Mouse (Mus musculus) kidney, adult 2 months (tissue): ENCODE measurements around the gene Aplp1. TPM values are rescaled to one million over a fixed set of nuclear protein-coding genes. Genes with fewer than 3 reads are reported as not detected.

Experiments
- DNase-seq: peaks from one replicate; pipeline ENCODE4 v3.0.0; 2021
- H3K27ac ChIP-seq: fragments of 200-500 bp; 2 replicates; pipeline ENCODE4 v1.5.1; 2012; ENCODE audit warnings: low read depth, low read length, control low read depth, inconsistent platforms; ENCODE audit not compliant: insufficient read depth
- H3K27me3 ChIP-seq: fragments of 200-500 bp; replicated peaks from 2 replicates; pipeline ENCODE4 v1.6.1; 2012; ENCODE audit warnings: mild to moderate bottlenecking, moderate library complexity, low read length, inconsistent platforms; ENCODE audit not compliant: control insufficient read depth, insufficient read depth
- H3K36me3 ChIP-seq: fragments of 200-500 bp; 2 replicates; pipeline ENCODE4 v1.6.1; 2012; ENCODE audit warnings: mild to moderate bottlenecking, moderate library complexity, low read length, inconsistent platforms; ENCODE audit not compliant: control insufficient read depth, insufficient read depth
- H3K4me1 ChIP-seq: fragments of 200-500 bp; 2 replicates; pipeline ENCODE4 v1.6.1; 2011; ENCODE audit warnings: low read length; ENCODE audit not compliant: control insufficient read depth, insufficient read depth
- H3K4me3 ChIP-seq: fragments of 200-500 bp; 2 replicates; pipeline ENCODE4 v1.5.1; 2011; ENCODE audit warnings: mild to moderate bottlenecking, low read depth, low read length, control low read depth; ENCODE audit not compliant: insufficient read depth
- CTCF ChIP-seq: fragments of 200-500 bp; conservative IDR thresholded peaks from 2 replicates; pipeline ENCODE4 v1.5.1; 2011; ENCODE audit warnings: low read depth, mild to moderate bottlenecking, control low read depth, low read length, moderate library complexity, mixed read lengths; ENCODE audit not compliant: insufficient read depth, insufficient read length
- POLR2A ChIP-seq: fragments of 200-500 bp; IDR thresholded peaks from one replicate; pipeline ENCODE4 v1.6.1; 2011; ENCODE audit warnings: low read depth, low read length, control low read depth
- WGBS: fragments of 180-500 bp; shearing (Covaris S2); methylation state at CpG from one replicate; pipeline ENCODE4 v1.1.7; 2018; 5-methylcytosine and 5-hydroxymethylcytosine counted together
- polyA plus RNA-seq: library from polyadenylated mRNA; depleted of rRNA; stranded (reverse); fragments of >200 nt; gene quantifications from 2 replicates; pipeline ENCODE4 v1.2.3, GENCODE M21; 2012

The Aplp1 gene
- polyA plus RNA-seq, 1 experiment: 13.0 TPM

DNA sequence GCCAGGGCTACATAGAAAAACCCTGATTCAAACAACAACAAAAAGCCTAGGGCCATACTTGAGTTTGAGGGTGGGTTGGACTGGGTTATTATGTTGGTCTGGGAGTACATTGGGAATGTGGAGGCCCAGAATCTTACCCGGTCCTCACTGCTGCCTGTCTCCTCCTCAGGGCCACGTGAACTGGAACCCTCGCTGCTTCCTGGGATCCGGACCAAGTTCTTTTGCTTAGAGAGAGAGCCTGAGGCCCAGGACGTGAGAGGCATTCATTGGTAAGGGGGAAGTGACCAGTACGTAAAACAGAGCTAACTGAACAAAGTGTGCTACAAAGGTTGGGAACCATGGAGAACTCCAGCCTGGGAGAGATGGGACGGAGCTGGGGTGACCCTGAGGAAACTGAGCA lies 4.9 kb upstream of the Aplp1 start:
- H3K4me1 ChIP-seq: no peaks in the 10 kb centered on the region
- DNase-seq: no peak
- no peak overlapping the region for H3K27ac ChIP-seq
- 72% methylated on average over 7 of the region's 7 CpGs for WGBS
- H3K27me3 ChIP-seq: no peaks in the 10 kb centered on the region; the same call in 1 of the 2 replicates
- no peaks in the 10 kb centered on the region for H3K36me3 ChIP-seq
- H3K4me3 ChIP-seq: no peak overlapping the region
- TF ChIP-seq POLR2A (no peak), CTCF (no peak)

DNA sequence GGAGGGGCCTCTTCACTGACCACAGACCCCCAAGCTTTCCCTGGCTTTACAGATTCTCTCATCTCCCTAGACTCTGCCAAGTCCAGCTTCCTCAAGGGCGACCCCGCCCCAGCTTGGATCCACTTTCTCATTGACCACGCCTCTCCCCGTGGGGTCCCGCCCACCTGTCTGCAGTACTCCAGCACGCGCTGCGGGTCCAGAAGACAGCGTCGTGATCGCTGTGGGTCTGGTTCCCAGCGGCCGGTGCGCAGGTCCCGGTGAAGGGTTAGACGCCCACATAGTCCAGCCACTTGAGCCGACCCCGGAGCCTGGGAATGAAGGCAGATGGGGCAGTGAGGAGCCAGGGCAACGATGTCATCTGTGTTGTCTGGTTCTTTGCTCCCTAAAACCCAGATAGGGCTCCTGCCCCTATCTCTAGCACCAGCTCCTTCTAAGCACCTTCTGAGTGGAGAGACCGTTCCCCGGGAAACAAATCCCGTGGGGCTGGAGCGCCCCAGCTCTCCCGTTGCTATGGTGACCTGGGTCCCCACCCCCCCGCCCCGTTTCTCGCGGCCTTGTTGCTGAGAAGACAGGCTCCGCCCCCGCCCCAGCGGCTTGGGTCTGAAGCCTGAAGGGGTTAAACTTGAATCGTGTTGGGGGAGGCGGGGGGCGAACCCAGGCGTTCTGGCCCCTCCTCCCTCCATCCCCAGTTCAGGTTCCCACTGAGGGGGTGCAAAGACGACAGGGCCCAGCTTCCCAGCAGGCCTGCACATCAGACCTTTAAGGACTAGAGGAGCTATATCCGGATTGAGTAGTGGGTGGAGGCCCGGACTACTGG lies 973 bp downstream of the Aplp1 start:
- Histone ChIP-seq H3K27me3 (no peaks in the 10 kb centered on the region), H3K4me1 (no peaks in the 10 kb centered on the region), H3K4me3 (peak overlapping the region; percentile 47; the same call in 1 of the 2 replicates), H3K27ac (no peak overlapping the region), H3K36me3 (no peaks in the 10 kb centered on the region)
- TF ChIP-seq CTCF: no peak
- TF ChIP-seq POLR2A: no peak
- 2% methylated on average over 38 of the region's 38 CpGs for WGBS
- DNase-seq: no peak

DNA sequence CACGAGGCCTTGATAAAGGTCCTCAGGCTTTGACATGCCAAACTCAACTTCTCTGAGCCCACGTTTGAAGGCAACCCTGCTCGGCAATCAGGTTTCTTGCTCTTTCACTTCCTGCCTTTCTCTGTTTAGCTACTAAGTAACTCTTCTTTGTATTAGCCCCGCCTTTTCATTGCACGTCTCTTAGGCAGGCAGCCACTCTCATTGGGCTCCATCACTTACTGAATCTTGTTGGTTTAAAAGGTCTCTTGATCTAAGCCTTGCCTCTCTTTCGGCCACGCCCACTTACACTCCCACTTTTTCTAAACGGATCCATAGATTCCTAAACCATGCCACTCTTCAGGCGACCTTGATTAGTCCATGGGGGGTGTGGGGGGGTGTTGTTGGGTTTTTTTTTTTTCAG lies 1.6 kb downstream of the Aplp1 start:
- H3K27me3 ChIP-seq: no peaks in the 10 kb centered on the region
- H3K4me1 ChIP-seq: no peaks in the 10 kb centered on the region
- H3K36me3 ChIP-seq: no peaks in the 10 kb centered on the region
- WGBS: 27% methylated on average over 9 of the region's 9 CpGs
- no peak for DNase-seq
- no peak overlapping the region for H3K4me3 ChIP-seq
- TF ChIP-seq POLR2A (no peak), CTCF (no peak)
- no peak overlapping the region for H3K27ac ChIP-seq

DNA sequence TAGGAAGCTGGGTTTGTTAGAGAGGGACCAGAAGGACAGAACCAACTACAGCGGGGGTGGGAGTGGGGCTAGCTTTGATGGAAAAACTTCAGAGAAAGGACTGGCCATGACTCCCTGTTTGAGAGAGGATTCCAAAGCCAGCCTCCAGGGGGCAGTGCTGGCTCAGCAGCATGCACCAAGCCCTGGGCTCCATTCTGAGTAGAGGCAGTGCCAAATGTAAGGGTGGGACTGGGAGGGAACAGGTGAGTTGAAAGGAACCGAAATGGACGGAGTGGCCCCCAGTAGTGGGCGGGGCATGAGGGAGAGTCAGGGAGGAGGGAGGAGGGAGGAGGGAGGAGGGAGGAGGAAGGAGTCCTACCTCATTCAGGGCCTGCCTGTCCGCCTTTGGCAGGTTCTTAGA lies 4.6 kb downstream of the Aplp1 start:
- no peak overlapping the region for H3K27ac ChIP-seq
- no peak for TF ChIP-seq POLR2A
- TF ChIP-seq CTCF: peak; percentile 76
- no peaks in the 10 kb centered on the region for H3K36me3 ChIP-seq
- H3K4me3 ChIP-seq: no peak overlapping the region
- H3K27me3 ChIP-seq: no peaks in the 10 kb centered on the region
- peak; percentile 35 for DNase-seq
- H3K4me1 ChIP-seq: no peaks in the 10 kb centered on the region
- 18% methylated on average over 5 of the region's 5 CpGs for WGBS

DNA sequence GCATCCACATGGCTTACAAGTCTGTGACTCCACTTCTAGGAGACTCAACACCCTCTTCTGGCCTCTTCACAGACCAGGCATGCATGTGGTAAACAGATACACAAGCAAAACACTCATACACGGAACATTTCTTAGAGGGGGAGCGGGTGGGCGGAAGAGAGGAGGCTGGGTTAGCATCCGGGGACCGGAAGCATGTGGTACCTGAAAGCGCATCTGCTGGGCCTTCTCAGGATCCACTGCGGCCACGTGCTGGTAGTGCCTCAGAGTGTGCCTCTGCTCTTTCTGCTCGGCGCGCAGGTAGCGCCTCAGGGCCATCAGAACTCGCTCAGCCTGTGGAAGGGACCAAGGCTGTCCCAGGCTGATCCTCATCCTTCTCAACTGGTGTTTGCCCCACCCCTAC lies 5.6 kb downstream of the Aplp1 start:
- Histone ChIP-seq H3K4me1 (no peaks in the 10 kb centered on the region), H3K27me3 (no peaks in the 10 kb centered on the region), H3K27ac (no peak overlapping the region), H3K36me3 (no peaks in the 10 kb centered on the region), H3K4me3 (no peak overlapping the region)
- no peak for TF ChIP-seq CTCF
- TF ChIP-seq POLR2A: no peak
- no peak for DNase-seq
- 83% methylated on average over 13 of the region's 13 CpGs for WGBS

DNA sequence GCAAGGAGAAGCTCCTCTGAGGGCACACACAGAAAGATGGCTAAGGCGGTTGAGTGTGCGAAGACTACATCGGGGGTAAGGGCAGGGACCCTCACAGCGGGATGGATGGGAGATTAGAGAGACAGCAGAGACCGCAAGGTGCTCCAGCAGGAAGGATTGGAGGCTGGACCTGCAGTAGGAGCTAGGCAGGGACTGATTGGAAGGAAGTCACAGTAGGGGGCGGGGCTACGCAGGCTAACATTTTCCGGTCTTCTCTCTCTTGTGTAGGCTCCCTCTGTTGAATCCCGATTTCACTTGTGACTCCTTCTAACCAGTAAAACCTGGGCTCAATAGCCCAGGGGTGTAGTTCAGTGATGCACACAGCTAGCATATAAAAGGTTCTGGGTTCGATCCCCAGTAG lies 8.5 kb downstream of the Aplp1 start:
- Histone ChIP-seq H3K27me3 (no peaks in the 10 kb centered on the region), H3K27ac (no peak overlapping the region), H3K4me1 (no peaks in the 10 kb centered on the region), H3K4me3 (no peak overlapping the region), H3K36me3 (no peaks in the 10 kb centered on the region)
- no peak for DNase-seq
- no peak for TF ChIP-seq CTCF
- 21% methylated on average over 10 of the region's 10 CpGs for WGBS

DNA sequence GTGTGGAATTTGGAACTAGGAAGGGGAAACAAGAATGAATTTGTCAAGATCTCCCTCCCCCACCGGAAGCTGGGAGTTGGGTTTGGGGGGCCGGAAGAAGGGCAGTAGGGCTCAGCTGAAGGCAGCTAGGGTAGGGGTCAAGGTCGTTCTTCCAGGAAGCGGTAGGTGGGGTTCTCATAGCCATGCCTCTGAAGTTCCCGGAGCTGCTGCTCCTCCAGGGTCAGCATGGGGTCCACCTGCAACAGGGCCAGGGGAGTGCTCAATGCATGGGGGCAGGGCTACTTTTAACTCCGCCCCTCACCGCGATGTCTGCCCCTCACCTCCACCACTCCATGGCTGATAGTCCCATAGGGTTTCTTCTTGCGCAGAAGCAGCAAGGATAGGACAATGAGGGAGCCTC lies 10.2 kb downstream of the Aplp1 start:
- Histone ChIP-seq H3K4me3 (no peak overlapping the region), H3K27me3 (no peaks in the 10 kb centered on the region), H3K36me3 (no peaks in the 10 kb centered on the region), H3K27ac (no peak overlapping the region), H3K4me1 (no peaks in the 10 kb centered on the region)
- DNase-seq: no peak
- 49% methylated on average over 9 of the region's 9 CpGs for WGBS
- TF ChIP-seq POLR2A (no peak), CTCF (no peak)

DNA sequence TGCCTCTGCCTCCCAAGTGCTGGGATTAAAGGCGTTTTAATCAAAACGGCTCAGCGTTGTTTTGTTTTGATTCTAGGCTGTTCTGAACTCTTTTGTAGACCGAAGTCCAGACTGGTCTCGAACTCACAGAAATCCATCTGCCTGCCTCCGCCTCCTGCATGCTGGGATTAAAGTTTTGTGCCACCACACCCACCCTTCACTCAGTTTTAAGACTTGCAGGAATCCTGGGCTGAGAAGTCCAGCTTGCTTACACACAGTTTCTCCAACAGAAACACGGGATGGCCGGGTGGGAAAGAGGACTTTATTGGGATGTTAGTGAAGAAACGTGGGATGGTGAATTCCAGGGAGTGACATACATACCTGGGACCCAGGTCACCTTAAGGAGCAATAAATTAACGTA lies 10.6 kb downstream of the Aplp1 start:
- H3K27ac ChIP-seq: no peak overlapping the region
- no peaks in the 10 kb centered on the region for H3K27me3 ChIP-seq
- H3K4me3 ChIP-seq: no peak overlapping the region
- TF ChIP-seq POLR2A (no peak), CTCF (no peak)
- H3K4me1 ChIP-seq: no peaks in the 10 kb centered on the region
- no peaks in the 10 kb centered on the region for H3K36me3 ChIP-seq
- no peak for DNase-seq
- 66% methylated on average over 10 of the region's 10 CpGs for whole genome bisulfite sequencing
